ENCODE assay signal across 29 mouse cellular contexts in the genomic region with DNA sequence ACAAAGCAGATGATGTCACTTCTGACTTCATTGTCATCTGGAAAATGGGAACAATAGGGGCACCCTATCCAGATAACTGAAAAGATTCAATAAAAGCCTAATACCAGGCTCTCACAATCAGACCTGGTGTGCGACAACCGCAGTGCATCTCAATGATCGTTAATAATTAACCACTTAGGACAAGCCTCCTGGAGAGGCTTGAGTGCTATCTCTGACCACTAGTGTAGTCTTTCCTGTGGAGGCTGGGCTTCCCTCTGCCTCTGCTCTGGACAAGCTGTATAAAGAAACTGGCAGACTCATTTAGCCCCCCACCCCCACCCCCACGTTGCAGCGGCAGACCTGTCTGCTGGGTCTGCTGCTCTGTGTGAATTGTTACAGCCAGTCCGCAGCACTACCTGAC.
DNase-seq lines count a peak whose midpoint lies in the region; ATAC-seq and TF ChIP-seq lines count a peak whose summit lies in the region.
"Had no signal": no experiment of that assay in that cellular context is flagged by ENCODE, and none has a peak within 500 bp of the region (broad histone marks: within the 10 kb centered on the region; RNA-seq: fewer than 3 reads in every experiment).

No protein-coding gene starts in this region.

- no peak overlapping the region for H3K4me2 ChIP-seq in kidney, embryonic 14.5 days (replicated peaks; ENCODE audit: low read depth, low read length)
- no peak overlapping the region for H3K4me2 ChIP-seq in kidney, embryonic 16.5 days (replicated peaks; ENCODE audit: low read depth, low read length)
- peak overlapping the region; percentile 6; the same call in 1 of the 2 replicates for H3K4me2 ChIP-seq in limb, embryonic 12.5 days
- H3K4me2 ChIP-seq in liver, embryonic 15.5 days, result peak overlapping the region; percentile 37
- H3K4me2 ChIP-seq in stomach, postnatal 0 days (replicated peaks; ENCODE audit: low read depth), result no peak overlapping the region
- H3K4me2 ChIP-seq: embryonic facial prominence, embryonic 12.5 days; forebrain, embryonic 13.5 days; heart, embryonic 11.5 days; limb, embryonic 13.5 days; lung, embryonic 14.5 days; neural tube, embryonic 13.5 days had no signal

- no peak for TF ChIP-seq EP300 in stomach, postnatal 0 days (optimal IDR thresholded peaks at IDR 0.05)

- H3K4me3 ChIP-seq in kidney, embryonic 14.5 days (ENCODE audit: low read length), result no peak overlapping the region
- H3K4me3 ChIP-seq in kidney, embryonic 16.5 days (ENCODE audit: low read length), result no peak overlapping the region
- H3K4me3 ChIP-seq in limb, embryonic 12.5 days (replicated peaks), result no peak overlapping the region
- no peak overlapping the region for H3K4me3 ChIP-seq in liver, embryonic 15.5 days (replicated peaks)
- H3K4me3 ChIP-seq in stomach, postnatal 0 days (ENCODE audit: low read depth, low read length), result no peak overlapping the region
- H3K4me3 ChIP-seq: embryonic facial prominence, embryonic 12.5 days; erythroblast, embryonic 14.5 days; forebrain, embryonic 13.5 days; gastrocnemius, adult 2 months; limb, embryonic 13.5 days; midbrain, embryonic 10.5 days; myocyte; neural tube, embryonic 13.5 days had no signal

- no peak for TF ChIP-seq CTCF in stomach, postnatal 0 days (IDR thresholded peaks at IDR 0.05; ENCODE audit: low read depth)

- H3K27me3 ChIP-seq in kidney, embryonic 14.5 days (ENCODE audit: control insufficient read depth, insufficient read depth, low read length), result no peaks in the 10 kb centered on the region
- H3K27me3 ChIP-seq in kidney, embryonic 16.5 days (ENCODE audit: insufficient read depth, low read length), result peaks cover 10% of the 10 kb centered on the region; the same call in 1 of the 2 replicates
- peaks cover 23% of the 10 kb centered on the region; the same call in 1 of the 2 replicates for H3K27me3 ChIP-seq in limb, embryonic 12.5 days
- H3K27me3 ChIP-seq in liver, embryonic 15.5 days, result no peaks in the 10 kb centered on the region; the same call in 1 of the 2 replicates
- no peaks in the 10 kb centered on the region for H3K27me3 ChIP-seq in stomach, postnatal 0 days (ENCODE audit: control insufficient read depth, insufficient read depth, low read length)
- H3K27me3 ChIP-seq: embryonic facial prominence, embryonic 12.5 days; neural tube, embryonic 13.5 days had no signal

- peaks cover 10% of the 10 kb centered on the region; the same call in 1 of the 2 replicates for H3K4me1 ChIP-seq in kidney, embryonic 14.5 days (ENCODE audit: control insufficient read depth, insufficient read depth, low read length)
- H3K4me1 ChIP-seq in kidney, embryonic 16.5 days (ENCODE audit: insufficient read depth, low read length), result no peaks in the 10 kb centered on the region; the same call in 1 of the 2 replicates
- H3K4me1 ChIP-seq in limb, embryonic 12.5 days (replicated peaks), result peaks cover 21% of the 10 kb centered on the region
- no peaks in the 10 kb centered on the region; the same call in 1 of the 2 replicates for H3K4me1 ChIP-seq in liver, embryonic 15.5 days (replicated peaks)
- no peaks in the 10 kb centered on the region for H3K4me1 ChIP-seq in stomach, postnatal 0 days (replicated peaks; ENCODE audit: control insufficient read depth, insufficient read depth)
- H3K4me1 ChIP-seq: forebrain, embryonic 13.5 days had no signal

- 0 out of 2 replicates have a peak, but pooled peaks have one; percentile 20 for ATAC-seq in kidney, embryonic 14.5 days (ENCODE audit: low FRiP score, low TSS enrichment)
- no peak for ATAC-seq in kidney, embryonic 16.5 days (ENCODE audit: low FRiP score, low TSS enrichment)
- ATAC-seq in limb, embryonic 12.5 days (ENCODE audit: insufficient number of reproducible peaks, insufficient read depth, low FRiP score, low TSS enrichment, low read depth), result 0 out of 2 replicates have a peak, but pooled peaks have one; percentile 31
- no peak for ATAC-seq in liver, embryonic 15.5 days (ENCODE audit: insufficient read depth)
- peak; percentile 85 for ATAC-seq in stomach, postnatal 0 days (ENCODE audit: low FRiP score, low TSS enrichment)
- ATAC-seq: CD4-positive, CD25-positive, alpha-beta regulatory T cell, adult 4 months; forebrain, embryonic 13.5 days; hindbrain, postnatal 0 days; midbrain, embryonic 16.5 days had no signal

- H3K36me3 ChIP-seq in kidney, embryonic 14.5 days (ENCODE audit: control insufficient read depth, insufficient read depth, low read length), result no peaks in the 10 kb centered on the region
- H3K36me3 ChIP-seq in kidney, embryonic 16.5 days (ENCODE audit: insufficient read depth, low read length), result no peaks in the 10 kb centered on the region
- H3K36me3 ChIP-seq in limb, embryonic 12.5 days, result no peaks in the 10 kb centered on the region
- no peaks in the 10 kb centered on the region for H3K36me3 ChIP-seq in liver, embryonic 15.5 days (replicated peaks)
- H3K36me3 ChIP-seq in stomach, postnatal 0 days (ENCODE audit: control insufficient read depth, insufficient read depth, low read length), result no peaks in the 10 kb centered on the region
- H3K36me3 ChIP-seq: embryonic facial prominence, embryonic 12.5 days; limb, embryonic 13.5 days; midbrain, embryonic 10.5 days; neural tube, embryonic 13.5 days had no signal

- no peak overlapping the region for H3K27ac ChIP-seq in kidney, embryonic 14.5 days (ENCODE audit: low read depth, low read length)
- H3K27ac ChIP-seq in kidney, embryonic 16.5 days (ENCODE audit: low read length), result no peak overlapping the region
- no peak overlapping the region for H3K27ac ChIP-seq in limb, embryonic 12.5 days
- H3K27ac ChIP-seq in liver, embryonic 15.5 days (replicated peaks), result no peak overlapping the region
- H3K27ac ChIP-seq in stomach, postnatal 0 days (replicated peaks), result no peak overlapping the region
- H3K27ac ChIP-seq: embryonic facial prominence, embryonic 12.5 days; forebrain, embryonic 13.5 days; gastrocnemius, adult 2 months; hindbrain, postnatal 0 days; limb, embryonic 13.5 days; midbrain, embryonic 10.5 days; neural tube, embryonic 13.5 days had no signal

- H3K9ac ChIP-seq in kidney, embryonic 14.5 days (ENCODE audit: low read depth, low read length), result no peak overlapping the region
- H3K9ac ChIP-seq in kidney, embryonic 16.5 days (replicated peaks; ENCODE audit: low read length), result no peak overlapping the region
- H3K9ac ChIP-seq in limb, embryonic 12.5 days (replicated peaks), result no peak overlapping the region
- H3K9ac ChIP-seq in liver, embryonic 15.5 days, result no peak overlapping the region
- no peak overlapping the region for H3K9ac ChIP-seq in stomach, postnatal 0 days (ENCODE audit: low read length)
- H3K9ac ChIP-seq: embryonic facial prominence, embryonic 12.5 days; forebrain, embryonic 13.5 days; limb, embryonic 13.5 days; lung, embryonic 14.5 days; neural tube, embryonic 13.5 days had no signal

- no peak for DNase-seq in stomach, postnatal 0 days (ENCODE audit: low spot score)
- no peak for DNase-seq in right cerebral cortex, adult 18-20 months
- no peak for DNase-seq in gastrocnemius, postnatal 25 days
- DNase-seq in B cell, adult 2 months, result no peak
- DNase-seq: cerebellum, adult 18-20 months; cerebellum, postnatal 14 days; gastrocnemius, adult 2 months; kidney, adult 2 months; kidney, postnatal 14 days; layer of hippocampus, postnatal 36 days; lung, embryonic 14.5 days; lung, postnatal 4 days; retina, postnatal 1 day; thymus, postnatal 14 days had no signal

- no peaks in the 10 kb centered on the region for H3K9me3 ChIP-seq in kidney, embryonic 14.5 days (ENCODE audit: control insufficient read depth, low read length)
- H3K9me3 ChIP-seq in kidney, embryonic 16.5 days (ENCODE audit: low read length), result no peaks in the 10 kb centered on the region
- no peaks in the 10 kb centered on the region; the same call in 1 of the 2 replicates for H3K9me3 ChIP-seq in limb, embryonic 12.5 days
- H3K9me3 ChIP-seq in liver, embryonic 15.5 days (replicated peaks), result no peaks in the 10 kb centered on the region
- no peaks in the 10 kb centered on the region for H3K9me3 ChIP-seq in stomach, postnatal 0 days (ENCODE audit: control insufficient read depth, low read length)
- H3K9me3 ChIP-seq: embryonic facial prominence, embryonic 12.5 days; forebrain, embryonic 13.5 days; limb, embryonic 13.5 days; midbrain, embryonic 10.5 days; neural tube, embryonic 13.5 days had no signal

- 41% methylated on average over 6 of the region's 6 CpGs for WGBS in kidney, embryonic 14.5 days
- WGBS in kidney, embryonic 16.5 days, result 49% methylated on average over 6 of the region's 6 CpGs
- WGBS in limb, embryonic 12.5 days, result 40% methylated on average over 6 of the region's 6 CpGs
- WGBS in liver, embryonic 15.5 days (ENCODE audit: insufficient replicate concordance), result 40% methylated on average over 6 of the region's 6 CpGs
- 43% methylated on average over 6 of the region's 6 CpGs for WGBS in stomach, postnatal 0 days

Comparison
In these comparisons a context has a peak if more than half of its experiments do, and no peak if none do; other contexts are left out.
1. ATAC-seq: peak in kidney, embryonic 14.5 days (single experiment), limb, embryonic 12.5 days (single experiment) and stomach, postnatal 0 days (single experiment); none in kidney, embryonic 16.5 days (single experiment) and liver, embryonic 15.5 days (single experiment).
2. H3K4me2 ChIP-seq: peak in limb, embryonic 12.5 days (single experiment) and liver, embryonic 15.5 days (single experiment); none in kidney, embryonic 14.5 days (single experiment), kidney, embryonic 16.5 days (single experiment) and stomach, postnatal 0 days (single experiment).